Mouse (Mus musculus): ENCODE data around the gene Dnajc6. TPM values are rescaled to one million over a fixed set of nuclear protein-coding genes. Genes with fewer than 3 reads are reported as not detected.

The Dnajc6 gene
- polyA plus RNA-seq (2012; rRNA removed) = 13.9 and 14.5 TPM in 2 replicates

GRCm38 (mm10) chr4:101496534-101497237, at the start of gene Dnajc6:
Dnajc6 (plus strand) TSS chr4:101496648.
- Histone ChIP-seq H3K27me3 (replicated peaks; ENCODE audit: control insufficient read depth, insufficient read depth, low read length) (no peaks in the 10 kb centered on the region; the same call in 1 of the 2 replicates), H3K27ac (ENCODE audit: insufficient read depth, low read depth, low read length) (no peak within 1 kb of the TSS), H3K4me1 (ENCODE audit: control insufficient read depth, insufficient read depth, low read length) (no peaks in the 10 kb centered on the region), H3K36me3 (ENCODE audit: control insufficient read depth, insufficient read depth, low read length) (no peaks in the 10 kb centered on the region), H3K4me3 (ENCODE audit: insufficient read depth, low read depth, low read length) (peak within 1 kb of the TSS; percentile 56)
- TF ChIP-seq CTCF (conservative IDR thresholded peaks at IDR 0.05; ENCODE audit: insufficient read depth, insufficient read length, low read depth, low read length) (no peak), POLR2A (IDR thresholded peaks at IDR 0.05; ENCODE audit: low read depth, low read length) (no peak)
- peak; percentile 18 for DNase-seq
- under 1% methylated on average over 57 of the region's 57 CpGs for WGBS

- H3K27ac ChIP-seq (ENCODE audit: insufficient read depth, low read depth, low read length) = no peak overlapping the region
- H3K4me3 ChIP-seq (ENCODE audit: insufficient read depth, low read depth, low read length) = no peak overlapping the region
- peaks cover 10% of the 10 kb centered on the region; the same call in 1 of the 2 replicates for H3K4me1 ChIP-seq (ENCODE audit: control insufficient read depth, insufficient read depth, low read length)
- no peaks in the 10 kb centered on the region for H3K27me3 ChIP-seq (replicated peaks; ENCODE audit: control insufficient read depth, insufficient read depth, low read length)
- DNase-seq = peak; percentile 52
- no peaks in the 10 kb centered on the region for H3K36me3 ChIP-seq (ENCODE audit: control insufficient read depth, insufficient read depth, low read length)
- no peak for TF ChIP-seq POLR2A (IDR thresholded peaks at IDR 0.05; ENCODE audit: low read depth, low read length)
- no peak for TF ChIP-seq CTCF (conservative IDR thresholded peaks at IDR 0.05; ENCODE audit: insufficient read depth, insufficient read length, low read depth, low read length)
- 69% methylated on average over 8 of the region's 8 CpGs for WGBS
These were observed 47.7 kb upstream of the Dnajc6 start for GRCm38 (mm10) chr4:101448701-101449100.

- no peak for DNase-seq
- Histone ChIP-seq H3K27ac (ENCODE audit: insufficient read depth, low read depth, low read length) (no peak overlapping the region), H3K4me3 (ENCODE audit: insufficient read depth, low read depth, low read length) (no peak overlapping the region), H3K27me3 (replicated peaks; ENCODE audit: control insufficient read depth, insufficient read depth, low read length) (no peaks in the 10 kb centered on the region), H3K36me3 (ENCODE audit: control insufficient read depth, insufficient read depth, low read length) (no peaks in the 10 kb centered on the region), H3K4me1 (ENCODE audit: control insufficient read depth, insufficient read depth, low read length) (peaks cover 10% of the 10 kb centered on the region; the same call in 1 of the 2 replicates)
- WGBS = 79% methylated on average over 7 of the region's 7 CpGs
- no peak for TF ChIP-seq CTCF (conservative IDR thresholded peaks at IDR 0.05; ENCODE audit: insufficient read depth, insufficient read length, low read depth, low read length)
- no peak for TF ChIP-seq POLR2A (IDR thresholded peaks at IDR 0.05; ENCODE audit: low read depth, low read length)
These were observed 47.1 kb upstream of the Dnajc6 start for GRCm38 (mm10) chr4:101449344-101449743.

GRCm38 (mm10) chr4:101450150-101450780, 46.2 kb upstream of the Dnajc6 start:
- no peak overlapping the region for H3K27ac ChIP-seq (ENCODE audit: insufficient read depth, low read depth, low read length)
- no peak for DNase-seq
- WGBS = 80% methylated on average over 20 of the region's 20 CpGs
- TF ChIP-seq POLR2A (IDR thresholded peaks at IDR 0.05; ENCODE audit: low read depth, low read length) = no peak
- no peak for TF ChIP-seq CTCF (conservative IDR thresholded peaks at IDR 0.05; ENCODE audit: insufficient read depth, insufficient read length, low read depth, low read length)
- H3K4me1 ChIP-seq (ENCODE audit: control insufficient read depth, insufficient read depth, low read length) = peaks cover 10% of the 10 kb centered on the region; the same call in 1 of the 2 replicates
- H3K36me3 ChIP-seq (ENCODE audit: control insufficient read depth, insufficient read depth, low read length) = no peaks in the 10 kb centered on the region
- H3K4me3 ChIP-seq (ENCODE audit: insufficient read depth, low read depth, low read length) = no peak overlapping the region
- H3K27me3 ChIP-seq (replicated peaks; ENCODE audit: control insufficient read depth, insufficient read depth, low read length) = no peaks in the 10 kb centered on the region

- WGBS = 82% methylated on average over 4 of the region's 4 CpGs
- DNase-seq = no peak
- Histone ChIP-seq H3K27me3 (replicated peaks; ENCODE audit: control insufficient read depth, insufficient read depth, low read length) (no peaks in the 10 kb centered on the region), H3K4me1 (ENCODE audit: control insufficient read depth, insufficient read depth, low read length) (peaks cover 10% of the 10 kb centered on the region; the same call in 1 of the 2 replicates), H3K27ac (ENCODE audit: insufficient read depth, low read depth, low read length) (no peak overlapping the region), H3K4me3 (ENCODE audit: insufficient read depth, low read depth, low read length) (no peak overlapping the region), H3K36me3 (ENCODE audit: control insufficient read depth, insufficient read depth, low read length) (no peaks in the 10 kb centered on the region)
- TF ChIP-seq POLR2A (IDR thresholded peaks at IDR 0.05; ENCODE audit: low read depth, low read length) (no peak), CTCF (conservative IDR thresholded peaks at IDR 0.05; ENCODE audit: insufficient read depth, insufficient read length, low read depth, low read length) (no peak)
These were observed 45.4 kb upstream of the Dnajc6 start for GRCm38 (mm10) chr4:101451089-101451488.

- WGBS = 91% methylated on average over 9 of the region's 9 CpGs
- peaks cover 10% of the 10 kb centered on the region; the same call in 1 of the 2 replicates for H3K4me1 ChIP-seq (ENCODE audit: control insufficient read depth, insufficient read depth, low read length)
These were observed 43.6 kb upstream of the Dnajc6 start for GRCm38 (mm10) chr4:101452829-101453228.

GRCm38 (mm10) chr4:101457176-101457575, 39.3 kb upstream of the Dnajc6 start:
- Histone ChIP-seq H3K27ac (ENCODE audit: insufficient read depth, low read depth, low read length) (no peak overlapping the region), H3K36me3 (ENCODE audit: control insufficient read depth, insufficient read depth, low read length) (no peaks in the 10 kb centered on the region), H3K4me3 (ENCODE audit: insufficient read depth, low read depth, low read length) (no peak overlapping the region), H3K4me1 (ENCODE audit: control insufficient read depth, insufficient read depth, low read length) (no peaks in the 10 kb centered on the region; the same call in 1 of the 2 replicates), H3K27me3 (replicated peaks; ENCODE audit: control insufficient read depth, insufficient read depth, low read length) (no peaks in the 10 kb centered on the region)
- TF ChIP-seq POLR2A (IDR thresholded peaks at IDR 0.05; ENCODE audit: low read depth, low read length) (no peak), CTCF (conservative IDR thresholded peaks at IDR 0.05; ENCODE audit: insufficient read depth, insufficient read length, low read depth, low read length) (no peak)
- WGBS = 86% methylated on average over 8 of the region's 8 CpGs
- DNase-seq = no peak

More at GRCm38 (mm10) chr4:101452829-101453228, 43.6 kb upstream of the Dnajc6 start:
- H3K4me3 ChIP-seq (ENCODE audit: insufficient read depth, low read depth, low read length) = no peak overlapping the region
- TF ChIP-seq CTCF (conservative IDR thresholded peaks at IDR 0.05; ENCODE audit: insufficient read depth, insufficient read length, low read depth, low read length) (no peak), POLR2A (IDR thresholded peaks at IDR 0.05; ENCODE audit: low read depth, low read length) (no peak)
- H3K27ac ChIP-seq (ENCODE audit: insufficient read depth, low read depth, low read length) = no peak overlapping the region
- no peaks in the 10 kb centered on the region for H3K36me3 ChIP-seq (ENCODE audit: control insufficient read depth, insufficient read depth, low read length)
- DNase-seq = no peak
- no peaks in the 10 kb centered on the region for H3K27me3 ChIP-seq (replicated peaks; ENCODE audit: control insufficient read depth, insufficient read depth, low read length)

Measured in kidney, adult 2 months (tissue).